Comparison of ENCODE assay signal across 9 mouse cellular contexts in genomic region chr11:34843517-34843916, GRCm38 (mm10). TPM values are rescaled to one million over a fixed set of nuclear protein-coding genes. Genes with fewer than 3 reads are reported as not detected.
DNase-seq lines count a peak whose midpoint lies in the region; ATAC-seq and TF ChIP-seq lines count a peak whose summit lies in the region.
"Had no signal": no experiment of that assay in that cellular context is flagged by ENCODE, and none has a peak within 500 bp of the region (broad histone marks: within the 10 kb centered on the region; RNA-seq: fewer than 3 reads in every experiment).

No protein-coding gene starts in this region.

- H3K4me3 ChIP-seq in layer of hippocampus, adult 2 months: no peak overlapping the region
- H3K4me3 ChIP-seq: liver, embryonic 13.5 days had no signal

- peak; percentile 80 for TF ChIP-seq CTCF in layer of hippocampus, adult 2 months (conservative IDR thresholded peaks at IDR 0.05)

- no peak overlapping the region for H3K27ac ChIP-seq in layer of hippocampus, adult 2 months
- H3K27ac ChIP-seq: liver, embryonic 13.5 days had no signal

- peak; percentile 68 for ATAC-seq in megakaryocyte progenitor cell, adult 5-6 weeks (replicated peaks; ENCODE audit: poor library complexity)

- DNase-seq in cerebellum, adult 8-10 months: peak; percentile 13
- DNase-seq in cerebellum, adult 11 months: no peak
- DNase-seq in layer of hippocampus, adult 2 months (ENCODE audit: low spot score in 2 of 2): peak; percentile 21 to 26
- no peak for DNase-seq in layer of hippocampus, adult 8-10 months (ENCODE audit: low spot score in 2 of 2)
- peak; percentile 56 for DNase-seq in ZHBTc4 (ENCODE audit: low read depth, low spot score)
- no peak for DNase-seq in left cerebral cortex, adult 8-10 months (ENCODE audit: low spot score in 2 of 2)
- no peak for DNase-seq in adrenal gland, postnatal 25 days
- DNase-seq: liver, embryonic 13.5 days had no signal

RNA-seq across cellular contexts. Expression of gene Spdl1, which starts 10.1 kb away (rescaled TPM):
- 1 to 10 TPM in 1 of 2 experiments, under 1 TPM in 1; 0.71 to 1.1 TPM for total RNA-seq in layer of hippocampus, adult 2 months (2021)
- under 1 TPM; 0.31 to 0.54 (median 0.47) TPM for total RNA-seq in layer of hippocampus, adult 8-10 months (2022)
- 26.8 and 29.7 TPM in 2 replicates for total RNA-seq in megakaryocyte progenitor cell, adult 5-6 weeks (2015)
- 36.6 and 39.5 TPM in 2 replicates for total RNA-seq in megakaryocyte progenitor cell, adult 5-6 weeks (2017)
- total RNA-seq in left cerebral cortex, adult 8-10 months (2022): under 1 TPM; 0.15 to 0.87 (median 0.51) TPM
- 2.2 and 3.1 TPM in 2 replicates for total RNA-seq in adrenal gland, postnatal 25 days (2021)

RNA-seq across cellular contexts. Expression of gene Dock2, which starts 59.8 kb away (rescaled TPM):
- total RNA-seq in layer of hippocampus, adult 2 months (2021): 1 to 10 TPM; 3.1 to 3.4 TPM
- total RNA-seq in layer of hippocampus, adult 8-10 months (2022): 10 to 100 TPM in 2 of 4 experiments, 1 to 10 TPM in 2; 3.1 to 13.1 (median 8.2) TPM
- 78.5 and 83.5 TPM in 2 replicates for total RNA-seq in megakaryocyte progenitor cell, adult 5-6 weeks (2015)
- 100 and 105 TPM in 2 replicates for total RNA-seq in megakaryocyte progenitor cell, adult 5-6 weeks (2017)
- 1 to 10 TPM; 3.3 to 8.6 (median 5.4) TPM for total RNA-seq in left cerebral cortex, adult 8-10 months (2022)
- total RNA-seq in adrenal gland, postnatal 25 days (2021): 1.2 and 2.2 TPM in 2 replicates

Comparison
In these comparisons a context has a peak if more than half of its experiments do, and no peak if none do; other contexts are left out.
1. DNase-seq: peak in cerebellum, adult 8-10 months (single experiment), layer of hippocampus, adult 2 months (2 of 2) and ZHBTc4 (single experiment); none in cerebellum, adult 11 months (single experiment), layer of hippocampus, adult 8-10 months (0 of 2), left cerebral cortex, adult 8-10 months (0 of 2) and adrenal gland, postnatal 25 days (single experiment).
2. RNA of gene Dock2, which starts 59.8 kb away (total RNA-seq): 78.5 to 105 TPM in megakaryocyte progenitor cell, adult 5-6 weeks; 3.1 to 13.1 TPM in layer of hippocampus, adult 8-10 months, 3.3 to 8.6 TPM in left cerebral cortex, adult 8-10 months, 3.1 to 3.4 TPM in layer of hippocampus, adult 2 months and 1.2 to 2.2 TPM in adrenal gland, postnatal 25 days; every median in the first group is over 4 times any median in the second.